ENCODE assay signal across 12 mouse cellular contexts in the genomic region with DNA sequence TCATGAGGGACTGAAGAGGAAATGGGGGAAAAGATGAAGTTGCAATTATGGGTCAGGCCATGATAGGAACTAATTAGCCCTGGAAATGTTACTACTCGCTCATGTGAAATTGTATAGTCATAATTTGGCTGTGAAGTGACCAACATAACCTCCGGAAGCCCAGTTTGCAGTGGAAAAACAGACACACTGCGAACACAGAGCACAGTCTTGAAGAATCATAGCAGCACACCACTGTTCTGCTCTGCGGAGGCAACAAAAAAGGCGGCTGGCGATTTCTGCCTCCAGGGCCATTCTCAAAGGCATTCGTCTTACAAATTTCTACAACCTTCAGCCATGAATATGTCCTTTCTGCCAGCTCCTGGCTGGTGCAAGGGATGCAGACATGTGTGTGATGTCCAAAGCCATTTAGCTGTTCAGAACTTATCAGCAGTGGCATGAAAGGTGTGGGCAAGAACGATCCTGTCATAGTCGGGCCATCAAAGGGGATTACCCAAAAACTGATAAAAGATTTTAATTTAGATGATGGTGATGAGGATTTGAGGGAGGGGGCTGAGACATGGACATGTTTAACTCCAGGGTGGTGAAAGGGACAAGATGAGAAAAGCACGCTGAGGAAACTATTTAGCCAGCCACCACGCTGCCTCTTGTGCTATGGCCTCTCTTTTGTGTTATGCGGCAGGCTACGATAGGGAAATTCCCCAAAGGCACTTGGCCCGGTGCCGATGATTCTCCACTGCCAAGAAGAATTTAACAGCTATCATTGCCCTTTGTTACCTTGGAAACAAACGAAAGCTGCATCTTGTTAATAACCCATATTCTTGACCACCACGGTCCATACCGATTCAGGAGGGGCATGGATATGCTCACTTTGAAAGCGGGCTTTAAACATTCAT.
DNase-seq lines count a peak whose midpoint lies in the region; ATAC-seq and TF ChIP-seq lines count a peak whose summit lies in the region.
"Had no signal": no experiment of that assay in that cellular context is flagged by ENCODE, and none has a peak within 500 bp of the region (broad histone marks: within the 10 kb centered on the region; RNA-seq: fewer than 3 reads in every experiment).

No protein-coding gene starts in this region.

- H3K27ac ChIP-seq in heart, embryonic 12.5 days (ENCODE audit: poor library complexity, severe bottlenecking), result no peak overlapping the region
- no peak overlapping the region for H3K27ac ChIP-seq in heart, adult 2 months
- H3K27ac ChIP-seq in limb, embryonic 14.5 days (replicated peaks; ENCODE audit: low read depth, low read length), result no peak overlapping the region
- H3K27ac ChIP-seq in limb, embryonic 10.5 days, result no peak overlapping the region
- H3K27ac ChIP-seq in hindbrain, postnatal 0 days, result peak overlapping the region; percentile 27; the same call in 1 of the 2 replicates
- H3K27ac ChIP-seq: lung, embryonic 15.5 days had no signal

- intact Hi-C loops in heart, adult 2 months (cut with DNase I), result no loop called here

- no peak for TF ChIP-seq EP300 in heart, adult 2 months (IDR thresholded peaks at IDR 0.05; ENCODE audit: insufficient read depth, low read depth, low read length)

- no peaks in the 10 kb centered on the region for H3K79me2 ChIP-seq in heart, adult 2 months (replicated peaks; ENCODE audit: control insufficient read depth, insufficient read depth, low read length)

- no peak overlapping the region for H3K4me3 ChIP-seq in heart, embryonic 12.5 days
- no peak overlapping the region for H3K4me3 ChIP-seq in heart, adult 2 months
- no peak overlapping the region for H3K4me3 ChIP-seq in limb, embryonic 14.5 days (replicated peaks; ENCODE audit: low read length)
- no peak overlapping the region for H3K4me3 ChIP-seq in limb, embryonic 10.5 days
- H3K4me3 ChIP-seq in hindbrain, postnatal 0 days (ENCODE audit: low read length), result no peak overlapping the region
- H3K4me3 ChIP-seq: erythroblast, embryonic 14.5 days; lung, embryonic 15.5 days had no signal

- 65% methylated on average over 19 of the region's 19 CpGs for WGBS in heart, embryonic 12.5 days
- WGBS in heart, adult 2 months, result 45% methylated on average over 19 of the region's 19 CpGs
- WGBS in limb, embryonic 14.5 days, result 69% methylated on average over 19 of the region's 19 CpGs
- WGBS in limb, embryonic 10.5 days, result 88% methylated on average over 19 of the region's 19 CpGs
- WGBS in hindbrain, postnatal 0 days, result 22% methylated on average over 19 of the region's 19 CpGs

- peak overlapping the region; percentile 4; the same call in 1 of the 2 replicates for H3K4me2 ChIP-seq in heart, embryonic 12.5 days
- no peak overlapping the region for H3K4me2 ChIP-seq in limb, embryonic 14.5 days (replicated peaks; ENCODE audit: low read depth, low read length, severe bottlenecking)
- peak overlapping the region; percentile 41 for H3K4me2 ChIP-seq in hindbrain, postnatal 0 days (ENCODE audit: low read depth, low read length)
- H3K4me2 ChIP-seq: lung, embryonic 15.5 days had no signal

- no peaks in the 10 kb centered on the region for H3K9me3 ChIP-seq in heart, embryonic 12.5 days (replicated peaks)
- H3K9me3 ChIP-seq in limb, embryonic 14.5 days (ENCODE audit: control insufficient read depth, low read length), result no peaks in the 10 kb centered on the region
- H3K9me3 ChIP-seq in limb, embryonic 10.5 days (replicated peaks), result no peaks in the 10 kb centered on the region
- no peaks in the 10 kb centered on the region for H3K9me3 ChIP-seq in hindbrain, postnatal 0 days (ENCODE audit: low read length)
- H3K9me3 ChIP-seq: lung, embryonic 15.5 days had no signal

- no peak for TF ChIP-seq POLR2A in heart, adult 2 months (IDR thresholded peaks at IDR 0.05; ENCODE audit: insufficient read depth, low read depth, low read length)
- no peak for TF ChIP-seq POLR2A in limb, embryonic 14.5 days (IDR thresholded peaks at IDR 0.05; ENCODE audit: borderline replicate concordance, extremely low read depth, insufficient read depth, insufficient read length)

- no peak for TF ChIP-seq CTCF in heart, adult 2 months (IDR thresholded peaks at IDR 0.05)
- no peak for TF ChIP-seq CTCF in hindbrain, postnatal 0 days (IDR thresholded peaks at IDR 0.05; ENCODE audit: low read depth)

- DNase-seq in heart, adult 2 months, result no peak
- DNase-seq in limb, embryonic 14.5 days (ENCODE audit: low spot score), result peak; percentile 50
- DNase-seq in limb, embryonic 10.5 days (ENCODE audit: low spot score), result no peak
- peak; percentile 54 for DNase-seq in brain, adult 2 months (ENCODE audit: low read depth, low spot score)
- DNase-seq in hindbrain, postnatal 0 days (ENCODE audit: low spot score), result peak; percentile 80
- DNase-seq in spleen, postnatal 36 days (ENCODE audit: low spot score in 2 of 2), result no peak
- DNase-seq in B cell, adult 2 months, result no peak
- DNase-seq: kidney, adult 9 months had no signal

- H3K27me3 ChIP-seq in heart, embryonic 12.5 days (replicated peaks), result 0 out of 2 replicates have a peak, but pooled peaks cover 7% of the 10 kb centered on the region
- H3K27me3 ChIP-seq in heart, adult 2 months (ENCODE audit: control insufficient read depth, insufficient read depth, low read length), result no peaks in the 10 kb centered on the region
- no peaks in the 10 kb centered on the region for H3K27me3 ChIP-seq in limb, embryonic 14.5 days (ENCODE audit: control insufficient read depth, insufficient read depth, low read length)
- no peaks in the 10 kb centered on the region for H3K27me3 ChIP-seq in limb, embryonic 10.5 days (ENCODE audit: low read depth, poor library complexity, severe bottlenecking)
- no peaks in the 10 kb centered on the region for H3K27me3 ChIP-seq in hindbrain, postnatal 0 days (ENCODE audit: insufficient read depth, low read length)
- H3K27me3 ChIP-seq: lung, embryonic 15.5 days had no signal

- H3K4me1 ChIP-seq in heart, embryonic 12.5 days (replicated peaks), result peaks cover 10% of the 10 kb centered on the region
- H3K4me1 ChIP-seq in heart, adult 2 months (ENCODE audit: control insufficient read depth, insufficient read depth, low read length), result no peaks in the 10 kb centered on the region
- no peaks in the 10 kb centered on the region for H3K4me1 ChIP-seq in limb, embryonic 14.5 days (ENCODE audit: control insufficient read depth, insufficient read depth, low read length)
- peaks cover 7% of the 10 kb centered on the region for H3K4me1 ChIP-seq in limb, embryonic 10.5 days
- H3K4me1 ChIP-seq in hindbrain, postnatal 0 days (ENCODE audit: insufficient read depth, low read length), result peaks cover 17% of the 10 kb centered on the region; the same call in 1 of the 2 replicates
- H3K4me1 ChIP-seq: lung, embryonic 15.5 days had no signal

- H3K36me3 ChIP-seq in heart, embryonic 12.5 days, result no peaks in the 10 kb centered on the region
- no peaks in the 10 kb centered on the region for H3K36me3 ChIP-seq in heart, adult 2 months (ENCODE audit: control insufficient read depth, insufficient read depth, low read length)
- H3K36me3 ChIP-seq in limb, embryonic 14.5 days (ENCODE audit: control insufficient read depth, insufficient read depth, low read length), result no peaks in the 10 kb centered on the region
- H3K36me3 ChIP-seq in limb, embryonic 10.5 days, result no peaks in the 10 kb centered on the region
- H3K36me3 ChIP-seq in hindbrain, postnatal 0 days (ENCODE audit: insufficient read depth, low read length), result no peaks in the 10 kb centered on the region
- H3K36me3 ChIP-seq: lung, embryonic 15.5 days had no signal

- H3K9ac ChIP-seq in heart, embryonic 12.5 days, result no peak overlapping the region
- H3K9ac ChIP-seq in heart, adult 2 months (ENCODE audit: low read depth, low read length), result no peak overlapping the region
- no peak overlapping the region for H3K9ac ChIP-seq in limb, embryonic 14.5 days (ENCODE audit: low read depth, low read length, severe bottlenecking)
- H3K9ac ChIP-seq in hindbrain, postnatal 0 days (replicated peaks; ENCODE audit: low read length), result no peak overlapping the region
- H3K9ac ChIP-seq: lung, embryonic 15.5 days had no signal

- no peak for ATAC-seq in heart, embryonic 12.5 days (ENCODE audit: insufficient number of reproducible peaks, low FRiP score)
- 0 out of 2 replicates have a peak, but pooled peaks have one; percentile 15 for ATAC-seq in limb, embryonic 14.5 days (ENCODE audit: low FRiP score, low read depth)
- peak; percentile 64; the same call in 1 of the 2 replicates for ATAC-seq in hindbrain, postnatal 0 days
- ATAC-seq: CD4-positive, CD25-positive, alpha-beta regulatory T cell, adult 4 months had no signal

Comparison
In these comparisons a context has a peak if more than half of its experiments do, and no peak if none do; other contexts are left out.
1. DNase-seq: peak in limb, embryonic 14.5 days (single experiment), brain, adult 2 months (single experiment) and hindbrain, postnatal 0 days (single experiment); none in heart, adult 2 months (0 of 2), limb, embryonic 10.5 days (single experiment), spleen, postnatal 36 days (0 of 2) and B cell, adult 2 months (0 of 2).